Mouse (Mus musculus) megakaryocyte, embryonic 14.5 days (primary cell): ENCODE measurements at regions not wholly inside any gene's neighbourhood (a gene's known extent, or its start where the extent isn't known, plus 50 kb on each side); places are given as distances from the start of the nearest gene placed in this dataset.
A peak's percentile ranks its signal among the peaks of the same experiment; 100 is the strongest.

Experiments used
- H3K27me3 ChIP-seq: replicated peaks from 2 replicates; pipeline ENCODE3; 2012; ENCODE audit warnings: inconsistent platforms
- H3K36me3 ChIP-seq: replicated peaks from 2 replicates; pipeline ENCODE3; 2012; ENCODE audit warnings: low read length, inconsistent platforms, mixed read lengths
- H3K4me1 ChIP-seq: 2 replicates; pipeline ENCODE4 v1.6.1; 2012; ENCODE audit warnings: inconsistent platforms
- H3K4me3 ChIP-seq: replicated peaks from 2 replicates; pipeline ENCODE3; 2012; ENCODE audit warnings: moderate library complexity, mild to moderate bottlenecking, inconsistent platforms
- H3K9me3 ChIP-seq: 2 replicates; pipeline ENCODE4 v1.6.1; 2012; ENCODE audit warnings: inconsistent platforms
- FLI1 ChIP-seq: IDR thresholded peaks from 2 replicates; pipeline ENCODE4 v1.6.1; 2012; ENCODE audit warnings: low read length, inconsistent platforms, mixed read lengths
- GATA1 ChIP-seq: IDR thresholded peaks from 3 replicates; pipeline ENCODE4 v1.6.1; 2012; ENCODE audit warnings: mixed read lengths, low read length, inconsistent platforms, borderline replicate concordance

DNA sequence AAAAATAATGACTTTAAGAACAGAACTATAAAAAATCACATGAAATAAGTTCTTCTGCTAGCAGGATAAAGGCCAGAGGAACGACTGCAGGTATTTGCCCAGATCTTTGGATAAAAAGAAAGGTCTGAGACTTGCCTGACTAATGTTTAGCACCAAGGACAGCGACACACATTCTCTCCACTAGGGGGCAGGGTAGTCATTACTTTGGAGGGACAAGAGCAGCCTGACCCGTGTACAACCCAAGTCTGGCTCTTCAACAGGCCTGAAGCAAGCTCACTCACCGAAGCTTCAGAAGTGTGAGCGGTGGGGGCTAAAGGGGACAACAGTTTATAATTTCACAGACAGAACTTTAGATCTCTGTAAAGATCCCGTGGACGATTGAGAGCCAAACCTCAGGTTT, 98.4 kb upstream of the Gm10234 start:
- no peaks in the 10 kb centered on the region for H3K36me3 ChIP-seq
- no peaks in the 10 kb centered on the region for H3K4me1 ChIP-seq
- H3K9me3 ChIP-seq, result no peaks in the 10 kb centered on the region
- no peak overlapping the region for H3K4me3 ChIP-seq
- H3K27me3 ChIP-seq, result no peaks in the 10 kb centered on the region
- no peak for TF ChIP-seq FLI1
- TF ChIP-seq GATA1, result no peak

DNA sequence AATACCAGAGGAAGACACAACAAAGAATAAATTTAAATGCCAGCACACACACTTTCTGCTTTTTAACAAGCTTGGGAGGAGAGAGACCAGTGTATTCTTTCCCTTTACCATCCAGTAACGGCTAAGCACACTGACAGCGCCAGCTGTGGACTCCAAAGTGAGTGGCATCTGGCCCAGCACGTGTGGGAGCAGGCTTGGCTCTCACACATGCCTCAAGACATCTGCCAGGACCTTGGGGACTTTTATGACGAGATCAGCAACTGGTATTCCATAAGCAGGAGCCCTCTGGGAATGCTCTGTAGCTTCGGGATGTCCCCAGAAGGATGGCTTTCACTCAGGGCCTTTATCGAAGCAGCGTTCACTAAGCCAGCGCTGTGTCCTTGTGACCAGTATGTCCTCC, 92.0 kb upstream of the Gm10234 start:
- H3K4me1 ChIP-seq, result no peaks in the 10 kb centered on the region
- H3K36me3 ChIP-seq, result no peaks in the 10 kb centered on the region
- TF ChIP-seq GATA1 (no peak), FLI1 (no peak)
- 0 out of 2 replicates have a peak, but pooled peaks cover 6% of the 10 kb centered on the region for H3K9me3 ChIP-seq
- H3K4me3 ChIP-seq, result no peak overlapping the region
- H3K27me3 ChIP-seq, result no peaks in the 10 kb centered on the region

DNA sequence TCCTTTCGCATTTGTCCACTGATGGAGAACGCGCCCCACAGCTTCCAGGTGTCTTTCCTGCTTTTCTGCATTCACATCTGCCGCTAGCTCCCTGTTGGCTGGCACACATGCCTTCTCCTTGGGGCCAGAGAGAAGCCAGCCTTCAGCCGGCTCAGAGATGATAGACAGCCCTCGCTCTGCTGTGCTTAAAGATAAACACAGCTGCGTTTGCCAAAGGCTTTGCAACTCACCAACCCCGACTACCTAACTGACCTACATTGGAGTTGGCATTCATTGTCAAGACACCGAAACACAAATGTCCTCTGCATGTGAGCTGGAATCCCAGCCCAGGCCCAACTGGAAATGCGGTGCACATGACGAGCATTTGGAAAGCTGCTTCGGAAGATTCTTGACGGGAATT, 87.2 kb upstream of the Gm10234 start:
- Histone ChIP-seq H3K4me1 (no peaks in the 10 kb centered on the region), H3K9me3 (0 out of 2 replicates have a peak, but pooled peaks cover 6% of the 10 kb centered on the region), H3K36me3 (no peaks in the 10 kb centered on the region), H3K27me3 (no peaks in the 10 kb centered on the region), H3K4me3 (no peak overlapping the region)
- no peak for TF ChIP-seq FLI1
- no peak for TF ChIP-seq GATA1

DNA sequence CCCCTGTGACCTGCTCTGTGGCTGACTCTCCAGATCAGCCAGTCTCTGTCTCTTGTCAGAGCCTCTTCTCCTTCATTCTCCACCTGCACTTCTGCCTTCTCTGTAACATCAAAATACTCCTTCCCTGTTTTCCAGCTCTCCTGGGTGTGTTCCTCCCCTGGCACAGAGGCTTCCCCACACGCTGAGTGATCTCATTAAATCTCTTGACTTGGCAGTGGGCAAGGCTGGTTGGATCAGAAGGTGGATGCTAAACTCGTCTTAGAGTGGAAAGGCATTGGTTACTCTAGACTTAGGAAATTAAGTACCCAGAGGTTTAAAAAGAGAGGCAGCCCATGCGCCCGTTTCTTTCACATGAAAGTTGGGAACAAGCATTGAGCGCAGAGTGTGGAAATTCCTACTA, 78.3 kb upstream of the Gm10234 start:
- Histone ChIP-seq H3K4me1 (no peaks in the 10 kb centered on the region), H3K4me3 (no peak overlapping the region), H3K27me3 (no peaks in the 10 kb centered on the region), H3K36me3 (no peaks in the 10 kb centered on the region), H3K9me3 (0 out of 2 replicates have a peak, but pooled peaks cover 6% of the 10 kb centered on the region)
- TF ChIP-seq GATA1, result no peak
- TF ChIP-seq FLI1, result no peak

DNA sequence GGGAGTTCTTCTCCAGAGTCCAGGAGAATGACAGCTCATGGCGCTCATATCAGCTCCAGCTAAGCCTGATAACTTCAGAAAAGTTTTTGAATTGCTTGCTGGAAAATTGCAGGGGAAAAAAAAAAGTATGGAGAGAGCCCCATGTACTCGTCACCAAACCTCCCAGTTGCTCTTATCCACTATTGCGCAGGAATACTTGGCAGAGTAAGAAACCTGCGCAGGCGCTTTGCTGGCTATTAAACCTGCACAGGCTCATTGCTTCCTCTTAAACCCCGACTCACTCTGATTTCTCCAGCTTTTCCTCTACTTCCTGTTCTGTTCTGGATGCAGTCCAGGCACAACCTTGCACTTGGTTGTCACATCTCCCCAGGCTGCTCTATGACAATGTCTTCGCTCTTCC, 77.0 kb upstream of the Gm10234 start:
- H3K9me3 ChIP-seq, result peaks cover 12% of the 10 kb centered on the region
- H3K36me3 ChIP-seq, result no peaks in the 10 kb centered on the region
- no peak for TF ChIP-seq FLI1
- no peaks in the 10 kb centered on the region for H3K4me1 ChIP-seq
- no peak overlapping the region for H3K4me3 ChIP-seq
- H3K27me3 ChIP-seq, result no peaks in the 10 kb centered on the region

DNA sequence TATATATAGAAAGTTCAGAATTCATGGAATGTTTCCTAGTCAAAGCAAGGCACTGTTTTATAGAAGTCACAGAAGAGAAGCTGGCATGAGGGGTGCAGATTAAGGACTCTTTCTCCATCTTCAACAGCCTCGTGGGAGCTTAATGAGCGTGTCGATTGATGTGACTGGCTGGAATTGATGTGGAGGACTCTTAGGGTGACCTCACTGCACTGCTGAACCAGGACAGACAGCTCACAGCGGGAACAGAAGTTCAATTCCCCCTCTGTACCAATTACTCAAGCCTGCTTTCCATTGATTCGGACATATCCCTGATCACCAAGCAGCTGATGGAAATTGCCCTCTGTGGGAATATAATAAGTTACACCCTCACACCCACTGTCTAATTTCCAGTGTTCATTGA, 65.6 kb upstream of the Gm10234 start:
- Histone ChIP-seq H3K9me3 (0 out of 2 replicates have a peak, but pooled peaks cover 8% of the 10 kb centered on the region), H3K4me1 (no peaks in the 10 kb centered on the region), H3K4me3 (no peak overlapping the region), H3K36me3 (no peaks in the 10 kb centered on the region), H3K27me3 (no peaks in the 10 kb centered on the region)
- TF ChIP-seq FLI1, result no peak
- no peak for TF ChIP-seq GATA1

DNA sequence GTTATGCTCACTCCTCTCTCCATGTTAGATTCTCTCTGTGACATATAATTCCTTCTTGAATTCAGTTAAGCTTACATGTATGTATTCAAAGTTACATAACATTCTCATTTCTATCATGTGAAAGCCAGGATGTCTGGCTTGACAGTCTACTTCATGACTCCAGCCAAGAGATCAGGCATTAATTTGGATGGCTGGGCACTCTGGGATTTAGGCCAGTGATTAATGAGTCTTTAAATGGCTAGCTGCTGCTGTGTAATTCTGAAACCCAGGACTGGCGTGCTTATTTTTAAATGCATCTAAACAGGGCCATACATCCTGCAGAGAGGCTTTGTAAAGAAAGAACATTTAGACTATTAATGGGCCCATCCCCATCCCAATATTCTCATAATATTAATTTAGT, 60.9 kb upstream of the Gm10234 start:
- no peaks in the 10 kb centered on the region for H3K36me3 ChIP-seq
- no peaks in the 10 kb centered on the region for H3K27me3 ChIP-seq
- no peaks in the 10 kb centered on the region for H3K4me1 ChIP-seq
- H3K4me3 ChIP-seq, result no peak overlapping the region
- H3K9me3 ChIP-seq, result no peaks in the 10 kb centered on the region
- TF ChIP-seq FLI1 (no peak), GATA1 (no peak)

DNA sequence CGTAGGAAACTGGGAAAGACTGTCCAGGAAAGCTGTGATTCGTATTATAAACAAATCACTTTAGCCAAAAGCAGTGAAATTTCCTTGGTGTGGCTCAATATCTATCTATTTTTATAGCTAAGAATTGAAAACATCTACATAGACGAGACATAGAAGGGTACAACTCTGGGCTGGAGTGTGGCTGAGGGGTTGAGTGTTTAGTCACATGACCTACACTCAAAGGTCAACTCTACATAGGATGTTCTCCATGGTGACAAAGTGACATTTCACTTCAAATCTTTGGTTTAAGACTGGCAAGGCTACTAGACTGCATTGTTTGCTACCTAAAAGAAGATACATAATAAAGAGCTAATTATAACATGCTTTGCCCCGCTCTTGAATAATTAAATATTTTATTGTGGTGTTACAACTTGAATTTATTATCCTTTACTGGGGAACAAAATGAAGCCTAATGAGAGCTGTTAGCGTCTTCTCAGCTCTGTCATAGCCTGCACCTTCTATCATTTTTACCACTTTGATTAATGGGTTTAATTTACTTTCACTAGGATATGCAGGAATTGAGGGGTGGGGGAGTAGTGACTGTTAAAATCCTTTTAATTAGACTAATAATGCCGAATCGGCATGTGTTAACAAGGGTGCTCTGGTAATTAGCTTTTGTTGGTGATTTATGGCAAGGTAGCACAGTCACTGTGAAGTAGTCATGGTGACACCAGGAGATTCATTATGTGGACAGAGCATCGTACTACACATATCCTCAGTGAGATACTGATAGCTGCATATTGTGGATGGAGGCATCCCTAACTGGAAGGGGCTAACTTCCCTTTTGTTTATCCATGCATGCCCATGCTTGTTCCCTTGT, 57.7 kb upstream of the Gm10234 start:
- Histone ChIP-seq H3K27me3 (no peaks in the 10 kb centered on the region), H3K4me1 (no peaks in the 10 kb centered on the region), H3K9me3 (no peaks in the 10 kb centered on the region), H3K36me3 (no peaks in the 10 kb centered on the region), H3K4me3 (no peak overlapping the region)
- no peak for TF ChIP-seq FLI1
- TF ChIP-seq GATA1, result no peak

DNA sequence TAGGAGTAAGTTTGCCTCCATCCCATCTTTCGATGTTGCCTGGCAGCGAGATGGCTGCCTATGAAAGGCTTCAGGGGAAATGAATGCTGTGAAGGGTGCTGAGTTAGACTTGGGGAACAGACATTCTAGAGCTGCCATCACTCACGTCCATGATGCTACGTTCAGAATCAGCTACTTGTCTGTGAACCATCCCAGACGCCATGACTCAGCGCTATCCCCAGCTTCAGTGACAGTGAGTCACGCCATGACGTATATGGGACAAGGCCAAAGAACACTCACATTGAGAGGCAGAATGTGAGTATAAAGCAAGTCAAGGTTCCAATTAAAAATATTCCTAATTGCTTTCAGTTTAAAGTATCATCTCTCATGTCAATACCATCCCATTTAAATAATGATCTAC, 52.4 kb upstream of the Gm10234 start:
- peak overlapping the region; percentile 10 for H3K4me3 ChIP-seq
- H3K4me1 ChIP-seq, result no peaks in the 10 kb centered on the region
- H3K27me3 ChIP-seq, result no peaks in the 10 kb centered on the region
- no peaks in the 10 kb centered on the region for H3K36me3 ChIP-seq
- TF ChIP-seq GATA1 (no peak), FLI1 (no peak)
- H3K9me3 ChIP-seq, result no peaks in the 10 kb centered on the region
